Mouse (Mus musculus): ENCODE measurements around the gene Cyp4x1.
"Not testable (repeated sequence)": the region's sequence is repeated elsewhere in the genome, so short reads cannot be mapped to it uniquely, and the experiment has no call there.

Gene Cyp4x1

DNA sequence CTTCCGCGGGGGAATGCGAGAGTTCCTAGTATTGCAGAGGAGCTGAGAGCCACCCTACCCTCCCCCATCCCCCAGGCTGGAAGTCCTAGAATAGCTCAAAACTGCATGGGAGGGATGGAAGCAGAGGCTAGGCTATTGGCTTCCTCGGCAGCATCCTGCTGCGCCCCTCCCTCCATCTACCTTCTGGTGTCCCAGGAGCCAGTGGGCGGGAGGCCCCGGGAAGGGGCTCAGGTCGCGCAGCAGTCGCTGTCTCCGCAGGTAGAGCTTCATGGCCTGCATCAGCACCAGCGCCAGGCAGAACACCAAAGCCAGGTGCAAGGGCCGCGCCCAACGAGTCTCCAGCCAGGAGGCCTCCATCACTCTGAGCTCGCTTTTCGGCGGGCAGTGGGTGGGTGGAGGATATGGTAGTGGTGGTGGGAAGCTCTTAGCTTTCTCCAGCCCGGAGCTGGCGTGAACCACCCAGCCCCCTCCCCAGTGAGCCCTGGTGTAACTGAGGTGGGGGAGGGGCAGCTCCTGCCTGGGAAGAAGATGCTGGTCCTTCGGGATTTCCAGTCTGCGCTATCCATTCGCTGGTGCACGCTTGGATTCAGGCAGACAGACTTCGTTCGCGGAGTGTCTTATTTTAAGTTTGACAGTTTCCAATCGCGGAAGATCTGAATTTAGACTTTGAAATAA is at the start of gene Cyp4x1:
Gene Cyp4x1 (minus strand): TSS at position 661 of the 675 bp plus-strand sequence.
- DNase-seq (ENCODE audit: low read depth, low spot score) = peak; percentile 30

- not testable (repeated sequence) for DNase-seq (ENCODE audit: low read depth, low spot score)
Measured at GRCm38 (mm10) chr4:115176201-115176600, 42.1 kb upstream of the Cyp4x1 start.

DNA sequence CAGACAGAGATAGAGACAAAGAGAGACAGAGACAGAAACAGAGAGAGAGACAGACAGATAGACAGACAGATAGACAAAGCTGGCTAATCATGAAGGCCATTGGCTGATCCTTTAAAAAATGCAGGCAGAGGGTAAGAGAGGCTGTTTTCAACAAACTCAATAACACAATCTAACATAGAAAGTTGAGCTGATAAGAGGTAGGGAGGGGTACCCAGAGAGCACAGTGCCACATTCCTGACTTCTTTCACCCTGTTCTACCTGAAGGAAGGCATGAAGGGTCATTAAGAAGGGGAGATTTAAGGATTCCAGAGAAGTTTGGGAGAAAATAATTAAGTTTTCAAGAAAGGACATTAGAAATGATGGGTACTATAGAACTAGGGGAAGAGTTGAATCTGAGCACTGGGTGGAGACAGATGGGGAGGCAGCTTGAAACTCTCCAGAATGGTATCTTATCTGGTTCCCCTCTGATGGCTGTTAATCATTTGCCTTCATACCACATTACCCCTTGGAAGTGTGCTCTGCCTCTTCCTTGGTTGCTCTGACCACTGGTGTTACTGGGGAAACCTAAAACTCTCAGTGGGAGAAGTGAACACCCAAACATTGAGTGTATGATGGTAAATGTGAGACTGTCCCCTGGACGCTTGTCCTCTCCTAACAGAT is 40.7 kb upstream of the Cyp4x1 start:
- no peak for DNase-seq (ENCODE audit: low read depth, low spot score)

- DNase-seq (ENCODE audit: low read depth, low spot score) = not testable (repeated sequence)
Measured at GRCm38 (mm10) chr4:115158963-115159362, 24.9 kb upstream of the Cyp4x1 start.

DNA sequence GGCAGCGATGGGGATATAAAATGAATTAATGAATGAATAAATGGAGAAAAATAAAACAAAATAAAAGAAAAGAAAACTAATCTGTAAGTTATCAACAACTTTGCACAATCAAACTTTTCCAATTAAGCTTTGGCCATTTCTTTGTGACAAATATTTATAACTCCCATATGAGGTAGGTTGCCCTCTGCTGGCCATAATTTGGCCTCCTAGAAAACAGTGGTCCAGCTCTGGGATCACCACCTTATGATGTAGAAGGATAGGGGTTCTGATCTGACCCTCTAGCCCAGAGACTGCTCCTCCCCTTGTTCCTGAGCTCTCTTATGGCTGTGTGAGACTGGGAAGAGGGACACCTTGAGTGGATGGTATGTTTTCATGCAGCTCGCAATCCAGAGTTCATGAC is 20.6 kb upstream of the Cyp4x1 start:
- no peak for DNase-seq (ENCODE audit: low read depth, low spot score)

DNA sequence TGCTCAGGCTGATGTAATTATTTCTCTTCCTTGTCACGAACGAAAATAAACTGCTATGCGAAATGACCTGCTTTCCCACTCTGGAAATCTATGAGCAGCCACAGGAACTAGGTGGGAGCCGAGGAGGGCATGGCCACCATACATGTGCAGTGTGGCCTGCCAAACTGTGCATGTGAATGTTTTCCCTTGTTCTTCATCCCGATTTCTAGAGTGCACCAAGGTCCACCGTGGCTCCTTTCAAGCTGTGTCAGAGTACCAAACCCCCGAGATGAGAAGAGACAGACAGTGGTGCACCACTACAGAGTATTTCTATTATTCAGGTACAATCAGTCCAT is 182 bp upstream of the Cyp4x1 start:
- no peak for DNase-seq (ENCODE audit: low read depth, low spot score)

GRCm38 (mm10) chr4:115133085-115133484 is 996 bp downstream of the Cyp4x1 start:
- DNase-seq (ENCODE audit: low read depth, low spot score) = no peak

DNA sequence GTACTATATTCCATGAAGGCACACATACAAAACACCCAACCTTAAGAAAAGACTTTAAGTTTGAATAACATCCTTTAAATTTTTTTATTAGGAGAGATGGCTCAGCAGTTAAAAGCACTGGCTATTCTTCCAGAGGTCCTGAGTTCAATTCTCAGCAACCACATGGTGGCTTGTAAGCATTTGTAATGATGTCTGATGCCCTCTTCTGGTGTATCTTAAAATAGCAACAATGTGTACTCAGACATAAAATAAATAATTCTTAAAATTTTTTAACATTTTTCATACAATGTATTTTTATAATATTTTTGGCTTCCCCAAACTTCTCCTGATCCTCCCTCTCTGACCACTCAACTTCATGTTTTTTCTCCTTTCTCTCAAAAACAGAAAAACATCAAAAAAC is 9.4 kb downstream of the Cyp4x1 start:
- DNase-seq (ENCODE audit: low read depth, low spot score) = no peak

DNA sequence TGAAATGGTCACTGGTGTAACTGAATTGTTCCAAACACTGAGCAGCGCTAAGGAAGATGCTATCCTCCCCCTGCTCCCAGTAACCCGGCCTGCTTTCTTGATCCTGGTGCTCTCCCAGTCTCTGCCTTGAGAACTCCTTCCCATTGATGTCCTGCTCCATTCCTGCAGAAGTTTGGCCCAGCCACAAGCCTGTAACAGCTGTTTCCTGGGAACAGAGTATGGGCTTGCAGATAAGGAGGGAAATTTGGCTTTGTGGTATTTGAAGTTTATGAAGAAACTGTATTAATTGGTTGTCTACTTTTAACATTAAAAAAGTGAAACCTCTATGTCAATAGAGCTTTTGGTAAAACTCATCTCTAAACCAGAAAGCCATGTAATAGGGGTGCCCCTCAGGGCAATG is 10.6 kb downstream of the Cyp4x1 start:
- no peak for DNase-seq (ENCODE audit: low read depth, low spot score)

- DNase-seq (ENCODE audit: low read depth, low spot score) = no peak
Measured at GRCm38 (mm10) chr4:115121608-115122007, 12.5 kb downstream of the Cyp4x1 start.

- no peak for DNase-seq (ENCODE audit: low read depth, low spot score)
Measured at GRCm38 (mm10) chr4:115121162-115121561, 12.9 kb downstream of the Cyp4x1 start.

DNA sequence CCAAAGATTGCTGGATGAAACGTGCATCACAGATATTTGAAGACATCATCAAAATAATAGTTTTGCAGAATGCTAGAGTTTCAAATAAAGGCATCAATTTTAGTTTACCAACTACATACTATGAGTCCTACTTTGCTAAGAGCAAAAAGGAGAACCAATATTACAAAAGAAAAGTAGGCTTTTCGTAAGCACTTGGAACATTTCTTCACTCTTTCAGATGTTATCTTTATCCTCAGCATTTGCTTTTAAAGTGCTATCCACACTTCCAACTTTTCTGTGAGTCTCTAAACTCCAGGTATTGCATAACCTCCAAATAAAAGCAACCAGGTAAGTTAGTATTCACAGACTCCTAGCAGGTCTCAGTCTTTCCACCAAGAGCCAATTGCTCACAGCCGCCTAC is 14.4 kb downstream of the Cyp4x1 start:
- no peak for DNase-seq (ENCODE audit: low read depth, low spot score)

DNA sequence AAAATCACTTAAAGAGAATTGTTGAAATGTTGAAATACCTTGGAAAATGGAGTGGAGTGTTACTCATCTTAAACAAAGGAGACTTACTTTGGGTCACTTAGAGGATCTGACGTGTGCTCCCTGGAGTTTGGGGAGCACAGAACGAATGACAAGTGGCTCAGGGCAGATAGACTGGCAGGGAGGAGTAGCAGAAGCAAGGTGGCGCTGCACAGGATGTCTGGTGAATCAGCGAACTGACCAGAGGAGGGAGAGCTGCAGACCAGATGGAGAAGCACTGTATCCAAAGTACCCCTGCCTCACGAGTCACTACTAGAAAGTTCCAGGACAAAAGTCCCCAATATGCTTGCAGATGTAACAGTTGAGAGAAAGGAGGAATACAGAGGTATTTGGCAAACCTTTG is 20.8 kb downstream of the Cyp4x1 start:
- no peak for DNase-seq (ENCODE audit: low read depth, low spot score)

DNA sequence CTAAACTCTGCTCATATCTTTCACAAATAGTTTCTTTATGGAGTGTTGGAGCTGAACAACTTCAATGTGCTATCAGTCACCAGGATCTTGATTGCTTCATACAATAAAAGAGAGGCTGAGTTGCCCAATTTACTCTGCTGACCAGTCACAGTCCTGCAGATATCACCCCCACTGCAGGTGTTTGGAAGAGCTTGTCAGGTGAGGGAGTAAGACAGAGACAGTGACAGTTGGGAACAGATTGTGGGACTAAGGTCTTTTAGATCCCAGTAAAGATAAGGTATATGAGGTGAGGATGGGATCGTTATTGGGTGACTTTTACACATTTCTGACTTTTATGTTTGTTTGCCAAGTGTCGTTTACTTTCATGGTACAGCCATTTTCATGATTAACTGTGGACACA is 22.9 kb downstream of the Cyp4x1 start:
- no peak for DNase-seq (ENCODE audit: low read depth, low spot score)

GRCm38 (mm10) chr4:115103510-115103909 is 30.6 kb downstream of the Cyp4x1 start:
- DNase-seq (ENCODE audit: low read depth, low spot score) = no peak

- peak; percentile 83 for DNase-seq (ENCODE audit: low read depth, low spot score)
Measured at GRCm38 (mm10) chr4:115101682-115102081, 32.4 kb downstream of the Cyp4x1 start.

DNA sequence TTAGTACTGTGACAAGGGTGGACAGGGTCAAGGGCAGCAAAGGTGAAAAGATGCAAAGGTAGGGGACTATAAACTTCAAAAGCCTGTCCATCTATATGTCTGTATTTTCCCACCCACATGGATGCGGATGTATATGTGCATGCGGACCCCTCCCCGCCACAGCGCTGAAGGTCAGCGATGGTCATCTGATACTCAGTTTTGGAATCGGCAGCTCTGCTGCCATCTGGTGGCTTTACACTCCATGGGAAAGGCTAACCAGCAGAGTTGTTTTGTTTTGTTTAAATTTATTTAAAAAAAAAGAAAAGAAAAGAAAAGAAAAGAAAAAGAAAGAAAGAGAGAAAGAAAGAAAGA is 37.0 kb downstream of the Cyp4x1 start:
- peak; percentile 44 for DNase-seq (ENCODE audit: low read depth, low spot score)

- no peak for DNase-seq (ENCODE audit: low read depth, low spot score)
Measured at GRCm38 (mm10) chr4:115096435-115097145, 37.5 kb downstream of the Cyp4x1 start.

DNA sequence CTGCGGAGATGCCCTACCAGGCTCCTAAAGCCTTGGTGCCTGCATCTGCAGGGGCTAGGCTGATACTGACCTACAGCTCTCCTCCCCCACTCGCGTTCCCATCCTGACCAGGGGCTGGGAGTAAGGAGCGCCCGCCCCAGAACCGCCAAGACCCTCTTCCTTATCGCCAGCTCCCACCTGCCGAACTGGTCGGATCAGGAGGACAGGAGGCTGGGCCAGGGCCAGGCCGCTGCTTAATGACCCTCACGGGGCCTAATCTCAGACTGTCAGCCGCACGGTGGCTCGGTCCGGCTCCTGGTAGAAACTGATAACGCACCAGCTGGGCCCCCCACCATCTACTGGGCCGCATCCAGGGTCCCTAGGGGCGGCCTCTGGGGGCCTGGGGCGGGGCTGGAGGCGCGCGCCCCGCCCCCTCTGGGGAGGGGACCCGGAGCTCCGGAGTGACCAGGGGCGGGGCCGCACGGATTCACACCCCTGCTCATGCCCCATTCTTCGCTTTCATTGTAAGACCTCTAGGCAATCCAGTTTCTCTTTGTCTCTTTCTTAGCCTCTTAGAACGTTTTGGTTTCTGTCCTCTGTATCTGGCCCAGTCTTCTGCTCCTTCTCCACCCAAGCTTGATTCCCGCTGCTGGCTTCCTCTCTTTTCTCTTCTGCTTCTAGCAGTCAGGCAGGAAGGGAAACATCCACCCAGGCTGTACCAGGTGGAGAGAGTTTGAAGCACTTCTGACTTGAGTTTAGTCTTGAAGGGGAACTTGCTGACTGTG is 38.2 kb downstream of the Cyp4x1 start:
- peak; percentile 48 for DNase-seq (ENCODE audit: low read depth, low spot score)

DNA sequence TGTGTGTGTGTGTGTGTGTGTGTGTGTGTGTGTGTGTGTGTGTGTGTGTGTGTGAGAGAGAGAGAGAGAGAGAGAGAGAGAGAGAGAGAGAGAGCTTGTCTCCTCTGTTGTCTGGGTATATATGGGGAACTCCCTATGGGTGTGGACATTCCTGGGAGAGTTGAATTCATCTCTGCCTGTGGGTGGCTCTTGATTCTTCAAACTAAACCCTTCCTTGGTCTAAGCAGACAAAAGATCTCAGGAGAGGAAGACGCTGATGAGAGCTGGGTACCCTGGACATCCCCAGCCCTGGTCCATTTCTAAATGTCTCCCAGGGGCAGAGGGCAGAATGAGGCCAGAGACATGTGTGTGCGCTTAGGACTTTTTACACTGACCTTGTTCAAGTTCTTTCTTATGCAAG is 40.0 kb downstream of the Cyp4x1 start:
- no peak for DNase-seq (ENCODE audit: low read depth, low spot score)

- DNase-seq (ENCODE audit: low read depth, low spot score) = no peak
Measured at GRCm38 (mm10) chr4:115093331-115093864, 40.7 kb downstream of the Cyp4x1 start.

- no peak for DNase-seq (ENCODE audit: low read depth, low spot score)
Measured at GRCm38 (mm10) chr4:115091806-115092205, 42.3 kb downstream of the Cyp4x1 start.
